Mouse (Mus musculus) adrenal gland, postnatal 14 days (tissue): ENCODE results near the gene Psmd9. TPM values are rescaled to one million over a fixed set of nuclear protein-coding genes. Genes with fewer than 3 reads are reported as not detected.

ENCODE experiments used
- DNase-seq: peaks from one replicate; pipeline ENCODE4 v3.0.0; 2021; ENCODE audit warnings: mixed read lengths
- total RNA-seq: library from RNA; stranded (reverse); gene quantifications from 2 replicates; pipeline ENCODE4 v1.2.3, GENCODE M21; 2021

The Psmd9 gene
- total RNA-seq, 1 experiment from 2014 or later: 25.6 TPM

- peak; percentile 91 for DNase-seq
Observed at GRCm38 (mm10) chr5:123137044-123137909, 31.9 kb upstream of the Psmd9 start.

- no peak for DNase-seq
Observed at GRCm38 (mm10) chr5:123137910-123138229, 31.3 kb upstream of the Psmd9 start.

DNA sequence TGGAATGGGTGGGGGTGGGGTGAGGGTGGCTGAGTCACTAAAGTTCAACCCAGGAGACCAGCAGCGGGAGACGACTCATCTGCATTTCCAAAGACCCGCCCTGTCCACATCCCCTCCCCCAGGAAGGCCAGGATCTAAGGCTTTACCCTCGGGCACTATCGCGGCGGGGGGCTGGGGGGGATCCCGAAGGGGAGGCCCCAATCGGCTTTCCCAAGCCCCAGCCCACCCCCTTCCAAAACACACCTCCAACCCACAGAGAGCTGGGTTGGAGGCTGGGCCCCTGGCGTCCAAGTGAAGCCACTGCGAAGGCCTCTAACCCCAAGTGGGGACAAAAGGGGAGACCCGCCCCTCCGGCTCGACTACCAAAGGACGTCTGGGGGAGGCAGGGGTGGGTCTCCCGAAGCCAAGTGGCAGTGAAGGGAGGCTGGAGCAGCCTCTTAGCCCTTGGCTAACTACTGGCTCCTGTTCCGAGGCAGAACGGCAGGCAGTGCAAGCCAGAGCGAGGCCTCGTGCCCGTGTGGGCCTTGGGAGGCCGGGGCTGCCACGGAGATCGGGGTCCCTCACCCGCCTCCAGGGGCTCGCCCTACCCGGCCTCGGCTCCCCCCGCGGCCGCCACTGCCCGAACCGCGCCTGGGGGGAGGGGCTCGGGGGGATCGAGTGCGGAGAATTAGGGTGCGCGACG, 30.8 kb upstream of the Psmd9 start:
- DNase-seq: peak; percentile 89

GRCm38 (mm10) chr5:123138953-123139721, 30.1 kb upstream of the Psmd9 start:
- DNase-seq: peak; percentile 93

GRCm38 (mm10) chr5:123139722-123140627, 29.2 kb upstream of the Psmd9 start:
- DNase-seq: no peak

DNA sequence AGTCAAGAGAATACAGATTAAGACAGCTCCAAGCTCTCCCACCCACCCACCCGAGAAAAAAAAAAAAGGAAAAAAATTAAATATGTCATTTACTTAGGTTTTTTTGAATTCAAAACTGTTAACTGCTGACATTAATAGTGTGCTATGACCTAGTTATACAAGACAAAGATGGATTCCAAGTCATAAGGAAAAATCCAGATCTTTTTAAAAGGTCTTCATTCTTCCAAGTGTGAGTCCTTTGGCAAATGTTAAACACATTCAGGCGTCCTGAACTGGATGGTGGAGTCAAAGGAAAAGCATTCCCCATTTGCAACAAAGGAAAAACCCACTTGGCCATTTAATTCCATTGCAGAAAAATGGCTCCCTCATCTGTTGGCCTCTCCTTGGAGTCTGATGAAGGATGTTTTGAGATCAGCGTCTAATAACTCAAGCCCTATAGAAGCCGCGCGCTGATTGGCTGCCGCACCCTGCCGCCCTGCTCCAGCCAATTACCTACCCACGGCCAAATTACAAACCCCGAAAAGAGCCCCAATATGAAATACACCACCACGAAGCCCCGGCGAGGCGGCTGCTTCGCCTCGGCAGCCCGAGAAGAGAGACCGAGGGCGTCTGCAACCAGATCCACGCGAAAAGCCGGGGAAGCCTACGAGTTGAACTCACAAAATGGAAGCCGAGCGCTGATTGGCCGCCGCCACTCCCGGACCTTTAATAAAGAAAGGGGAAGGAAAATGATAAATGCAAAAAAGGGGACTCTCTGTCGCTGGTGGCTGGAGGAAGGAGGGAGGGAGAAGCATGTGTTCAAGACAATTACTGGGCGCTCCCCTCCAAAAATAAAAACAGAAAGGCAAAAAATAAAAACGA, 28.3 kb upstream of the Psmd9 start:
- DNase-seq: peak; percentile 94

- DNase-seq: peak; percentile 76
Observed at GRCm38 (mm10) chr5:123141555-123142160, 27.6 kb upstream of the Psmd9 start.

GRCm38 (mm10) chr5:123142161-123143157, 26.8 kb upstream of the Psmd9 start, which contains the start of gene Setd1b:
Gene Setd1b, plus strand, starts transcription at chr5:123142193.
- DNase-seq: peak; percentile 69

DNA sequence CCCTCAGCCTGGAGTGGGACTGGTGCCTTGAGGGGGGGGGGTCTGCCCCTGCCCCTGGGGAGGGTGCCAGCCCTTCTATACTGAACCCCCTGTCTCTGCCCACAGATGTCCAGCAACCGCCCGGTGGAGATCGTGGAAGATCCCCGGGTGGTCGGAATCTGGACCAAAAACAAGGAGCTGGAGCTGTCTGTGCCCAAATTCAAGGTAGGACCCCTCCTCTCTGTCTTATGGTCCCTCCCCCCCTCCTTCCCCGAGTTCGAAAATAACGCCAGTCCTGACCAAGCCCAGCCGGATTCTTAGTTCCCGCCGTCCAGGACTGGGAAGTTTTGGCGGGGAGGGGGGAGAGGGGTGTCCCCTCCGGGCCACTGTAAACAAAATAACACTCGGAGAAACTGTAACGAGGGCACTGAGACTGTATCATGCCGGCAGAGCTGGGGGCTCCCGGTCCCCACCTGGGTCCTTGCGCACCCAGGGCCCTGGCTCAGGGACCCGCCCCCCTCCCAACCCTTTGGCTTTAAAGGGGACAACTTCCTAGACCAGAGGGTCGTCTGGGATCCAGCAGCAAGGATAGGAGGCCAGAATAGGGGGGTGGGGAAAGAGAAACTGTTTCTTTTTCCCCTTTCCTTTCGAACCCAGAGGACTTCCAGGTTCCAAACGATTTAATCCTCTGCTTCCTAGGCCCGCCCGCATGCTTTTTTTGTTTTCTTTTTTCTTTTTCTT, 25.8 kb upstream of the Psmd9 start:
- DNase-seq: peak; percentile 58

DNA sequence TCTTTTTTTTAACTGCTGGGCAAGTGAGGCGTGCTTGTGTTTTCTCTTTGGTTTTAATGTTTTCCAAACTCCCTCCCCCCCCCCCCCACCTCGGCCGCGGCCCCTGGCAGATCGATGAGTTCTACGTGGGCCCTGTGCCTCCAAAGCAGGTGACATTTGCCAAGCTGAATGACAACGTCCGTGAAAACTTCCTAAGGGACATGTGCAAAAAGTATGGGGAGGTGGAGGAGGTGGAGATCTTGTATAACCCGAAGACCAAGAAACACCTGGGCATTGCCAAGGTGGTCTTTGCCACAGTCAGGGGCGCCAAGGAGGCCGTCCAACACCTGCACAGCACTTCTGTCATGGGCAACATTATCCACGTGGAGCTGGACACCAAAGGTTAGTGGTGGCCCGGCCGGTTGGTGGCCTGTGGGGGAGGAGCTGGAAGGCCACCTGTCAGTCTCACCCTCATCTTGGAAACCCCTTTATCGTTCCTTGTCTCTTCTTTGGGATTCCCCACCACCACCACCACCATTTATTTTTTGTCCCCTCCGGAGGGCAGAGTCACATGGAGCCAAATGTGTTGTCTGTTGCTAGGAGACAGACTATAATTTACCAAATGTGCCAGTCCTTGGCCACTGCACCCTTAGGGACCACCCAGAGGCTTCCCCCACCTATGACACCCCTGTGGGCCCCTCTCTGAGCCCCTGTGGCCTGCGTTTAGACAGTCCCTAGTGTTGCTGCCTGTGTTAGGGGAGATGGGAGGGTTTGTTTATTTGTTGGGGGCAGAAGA, 25.1 kb upstream of the Psmd9 start:
- DNase-seq: no peak

GRCm38 (mm10) chr5:123144746-123145590, 24.2 kb upstream of the Psmd9 start:
- no peak for DNase-seq

GRCm38 (mm10) chr5:123146357-123146756, 22.9 kb upstream of the Psmd9 start:
- DNase-seq: no peak

- DNase-seq: no peak
Observed at GRCm38 (mm10) chr5:123147569-123147968, 21.6 kb upstream of the Psmd9 start.

- DNase-seq: no peak
Observed at GRCm38 (mm10) chr5:123148073-123148722, 21.0 kb upstream of the Psmd9 start.

GRCm38 (mm10) chr5:123149451-123150400, 19.5 kb upstream of the Psmd9 start:
- DNase-seq: peak; percentile 97
